ENCODE assay signal across 8 mouse cellular contexts in the genomic region with DNA sequence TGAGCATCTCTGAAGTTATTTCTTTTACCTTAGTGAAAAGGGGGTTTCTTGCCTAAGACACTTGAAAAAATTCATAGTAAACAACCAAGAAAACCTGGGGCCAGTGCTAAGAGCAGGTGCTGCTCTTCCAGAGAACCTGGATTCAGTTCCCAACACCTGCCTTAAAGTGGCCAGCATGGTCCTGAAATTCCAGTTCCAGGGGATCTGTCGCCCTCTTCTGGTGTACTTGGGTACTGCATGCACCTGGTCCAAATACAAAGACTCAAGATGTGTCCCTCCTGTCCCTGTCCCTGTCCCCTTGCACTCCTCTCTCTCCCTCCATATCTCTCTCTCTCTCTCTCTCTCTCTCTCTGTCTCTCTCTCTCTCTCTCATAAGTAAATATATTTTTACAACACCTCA. TPM values are rescaled to one million over a fixed set of nuclear protein-coding genes. Genes with fewer than 3 reads are reported as not detected.
DNase-seq lines count a peak whose midpoint lies in the region; ATAC-seq lines count a peak whose summit lies in the region.

No protein-coding gene starts in this region.

- ATAC-seq in erythroblast, adult 5-6 weeks (replicated peaks; ENCODE audit: low FRiP score, poor library complexity, severe bottlenecking): no peak

- peak; percentile 86 to 88 for DNase-seq in B cell, adult 2 months
- DNase-seq in Muller cell, postnatal 12 days (ENCODE audit: inconsistent ontology term): peak; percentile 46
- peak; percentile 98 for DNase-seq in cerebellum, postnatal 14 days
- DNase-seq in gastrocnemius, postnatal 4 days (ENCODE audit: low spot score in 2 of 2): peak; percentile 64 to 71
- DNase-seq in layer of hippocampus, adult 9-10 months (ENCODE audit: low spot score): peak; percentile 84
- peak; percentile 60 to 87 for DNase-seq in lung, postnatal 4 days
- DNase-seq in spleen, adult 12 weeks (ENCODE audit: low spot score): peak; percentile 58

RNA-seq across cellular contexts. Expression of a gene that starts 32.0 kb away (rescaled TPM):
- 1 to 10 TPM; 2.5 to 3.4 TPM for total RNA-seq in gastrocnemius, postnatal 4 days (2021)
- total RNA-seq in erythroblast, adult 5-6 weeks (2015; ENCODE audit: low replicate concordance): not detected in 2 replicates
- not detected in 2 replicates for total RNA-seq in erythroblast, adult 5-6 weeks (2017; ENCODE audit: low replicate concordance)

RNA-seq across cellular contexts. Expression of a gene that starts 43.8 kb away (rescaled TPM):
- total RNA-seq in gastrocnemius, postnatal 4 days (2021): 1 to 10 TPM; 1.5 to 1.6 TPM
- not detected in 2 replicates for total RNA-seq in erythroblast, adult 5-6 weeks (2015; ENCODE audit: low replicate concordance)
- not detected in 2 replicates for total RNA-seq in erythroblast, adult 5-6 weeks (2017; ENCODE audit: low replicate concordance)

Comparison
In these comparisons a context has a peak if more than half of its experiments do, and no peak if none do; other contexts are left out.
1. DNase-seq: peak in every context shown above with its lines; median percentile 98 in cerebellum, postnatal 14 days; 87 in B cell, adult 2 months; 84 in layer of hippocampus, adult 9-10 months; 74 in lung, postnatal 4 days; 68 in gastrocnemius, postnatal 4 days; 58 in spleen, adult 12 weeks; 46 in Muller cell, postnatal 12 days.